Mouse (Mus musculus) neural tube, embryonic 11.5 days (tissue): Measurements from ENCODE around the gene Olfr1377. TPM values are rescaled to one million over a fixed set of nuclear protein-coding genes. Genes with fewer than 3 reads are reported as not detected.
A peak's percentile ranks its signal among the peaks of the same experiment; 100 is the strongest.

Experiments used
- ATAC-seq: fragments of 200-750 bp; cut with Nextera tagmentation; 2 replicates; pipeline ENCODE4 v1.8.0; 2017; ENCODE audit warnings: moderate number of reproducible peaks, mild to moderate bottlenecking, moderate TSS enrichment, moderate library complexity; ENCODE audit not compliant: insufficient read depth, low FRiP score, low TSS enrichment
- DNase-seq: peaks from one replicate; pipeline ENCODE4 v3.0.0-alpha.2; 2015; ENCODE audit warnings: low spot score
- H3K27ac ChIP-seq: fragments of 300-500 bp; sonication (generic); 2 replicates; pipeline ENCODE4 v1.5.1; 2014; ENCODE audit warnings: low read depth, mild to moderate bottlenecking, low read length
- H3K27me3 ChIP-seq: fragments of 300-500 bp; sonication (generic); 2 replicates; pipeline ENCODE4 v1.6.1; 2014; ENCODE audit warnings: mild to moderate bottlenecking, low read length, mixed read lengths; ENCODE audit not compliant: control insufficient read depth, insufficient read depth
- H3K36me3 ChIP-seq: fragments of 300-500 bp; sonication (generic); 2 replicates; pipeline ENCODE4 v1.6.1; 2014; ENCODE audit warnings: mild to moderate bottlenecking, low read length, moderate library complexity, mixed read lengths; ENCODE audit not compliant: control insufficient read depth, insufficient read depth
- H3K4me1 ChIP-seq: fragments of 300-500 bp; sonication (generic); 2 replicates; pipeline ENCODE4 v1.6.1; 2014; ENCODE audit warnings: low read length, mixed read lengths; ENCODE audit not compliant: control insufficient read depth, insufficient read depth
- H3K4me2 ChIP-seq: fragments of 300-500 bp; sonication (generic); 2 replicates; pipeline ENCODE4 v1.6.1; 2014; ENCODE audit warnings: low read depth, mild to moderate bottlenecking, moderate library complexity
- H3K4me3 ChIP-seq: fragments of 300-500 bp; sonication (generic); 2 replicates; pipeline ENCODE4 v1.5.1; 2014; ENCODE audit warnings: low read depth, low read length
- H3K9ac ChIP-seq: fragments of 300-500 bp; sonication (generic); 2 replicates; pipeline ENCODE4 v1.6.1; 2014; ENCODE audit warnings: mild to moderate bottlenecking, low read length
- H3K9me3 ChIP-seq: fragments of 300-500 bp; sonication (generic); 2 replicates; pipeline ENCODE4 v1.6.1; 2016; ENCODE audit warnings: low read length; ENCODE audit not compliant: control insufficient read depth
- WGBS: fragments of 180-500 bp; shearing (Covaris S2); extraction: QIAGEN DNeasy Blood & Tissue Kit; methylation state at CpG from one replicate; pipeline ENCODE4 v1.1.7; 2014; 5-methylcytosine and 5-hydroxymethylcytosine counted together
- polyA plus RNA-seq: library from polyadenylated mRNA; unstranded; fragments of >200 nt; fragmentation: Nextera tagmentation; extraction: Ambion mirVana; gene quantifications from 2 replicates; pipeline ENCODE4 v1.2.1, GENCODE M21; 2014

The Olfr1377 gene
- polyA plus RNA-seq: not detected in 2 replicates

DNA sequence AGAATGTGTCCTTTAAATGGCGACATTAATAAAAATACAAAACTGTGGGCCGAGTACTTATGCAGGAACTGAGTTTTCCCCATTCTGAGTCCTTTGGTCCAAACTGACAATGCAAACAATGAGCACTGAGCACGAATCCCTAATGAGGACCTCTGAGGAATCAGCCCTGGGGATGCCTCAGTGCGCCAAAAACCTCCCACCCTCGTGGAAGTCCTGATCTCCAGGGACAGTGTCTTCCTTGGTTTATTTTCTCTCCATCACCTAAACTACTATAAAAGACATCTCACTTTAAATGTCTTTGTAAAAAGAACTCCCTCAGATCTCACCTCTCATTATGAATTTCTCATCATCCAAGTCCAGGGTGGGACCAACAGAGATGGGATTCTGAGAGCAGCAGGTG lies at the start of gene Olfr1377:
TSS of gene Olfr1377 (plus strand) at position 301 of the 400 bp plus-strand sequence.
- H3K4me2 ChIP-seq: no peak within 1 kb of the TSS
- H3K27me3 ChIP-seq: no peaks in the 10 kb centered on the region
- H3K4me1 ChIP-seq: no peaks in the 10 kb centered on the region
- no peak within 1 kb of the TSS for H3K27ac ChIP-seq
- no peak within 1 kb of the TSS for H3K4me3 ChIP-seq
- ATAC-seq (no peak), DNase-seq (no peak)
- 76% methylated on average over 5 of the region's 5 CpGs for WGBS
- no peaks in the 10 kb centered on the region for H3K36me3 ChIP-seq
- H3K9ac ChIP-seq: no peak within 1 kb of the TSS
- no peaks in the 10 kb centered on the region for H3K9me3 ChIP-seq

DNA sequence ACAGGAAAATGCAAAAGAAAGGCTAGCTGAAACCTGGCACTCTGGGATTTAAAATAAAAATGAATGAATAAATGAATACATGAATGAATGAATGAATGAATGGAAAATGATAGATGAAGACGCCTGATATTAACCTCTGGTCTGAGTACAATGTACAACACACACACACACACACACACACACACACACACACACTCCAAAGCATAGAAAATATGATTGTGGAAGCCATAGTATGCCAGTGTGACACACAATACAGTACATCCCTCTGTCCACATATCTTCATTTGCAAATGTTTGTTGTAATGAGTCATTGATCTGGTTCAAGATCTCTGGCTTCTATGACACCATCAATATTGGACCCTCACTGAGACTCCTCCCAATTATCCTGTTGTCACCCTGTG lies 49.7 kb upstream of the Olfr1377 start:
- H3K9ac ChIP-seq: no peak overlapping the region
- H3K4me1 ChIP-seq: peaks cover 2% of the 10 kb centered on the region; the same call in 1 of the 2 replicates
- H3K4me3 ChIP-seq: no peak overlapping the region
- no peaks in the 10 kb centered on the region for H3K9me3 ChIP-seq
- no peaks in the 10 kb centered on the region for H3K36me3 ChIP-seq
- 90% methylated on average over 1 of the region's 1 CpGs for WGBS
- peak overlapping the region; percentile 91; the same call in 1 of the 2 replicates for H3K4me2 ChIP-seq
- ATAC-seq (peak; percentile 64), DNase-seq (no peak)
- no peaks in the 10 kb centered on the region for H3K27me3 ChIP-seq
- no peak overlapping the region for H3K27ac ChIP-seq

DNA sequence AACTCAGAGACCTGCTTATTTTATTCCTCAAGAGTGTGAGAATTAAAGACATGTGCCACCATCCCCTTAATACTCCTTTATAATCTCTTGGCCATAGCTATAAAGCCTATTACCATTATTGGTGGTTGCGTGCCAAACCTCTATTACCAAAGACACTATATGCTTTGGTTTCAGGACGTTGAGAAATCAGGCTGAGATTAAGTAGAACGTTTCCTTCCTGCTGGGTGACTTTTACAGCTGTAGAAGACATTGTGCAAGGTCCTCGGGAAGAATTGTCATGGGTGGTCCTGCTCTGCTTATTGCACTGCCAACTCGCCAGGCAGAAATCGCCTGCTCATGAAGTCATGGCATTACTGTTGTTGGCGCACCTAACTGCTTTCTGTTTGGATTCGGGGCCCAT lies 43.3 kb upstream of the Olfr1377 start:
- H3K36me3 ChIP-seq: no peaks in the 10 kb centered on the region
- H3K9me3 ChIP-seq: no peaks in the 10 kb centered on the region
- H3K4me2 ChIP-seq: no peak overlapping the region
- H3K9ac ChIP-seq: no peak overlapping the region
- DNase-seq (no peak), ATAC-seq (no peak)
- no peak overlapping the region for H3K27ac ChIP-seq
- no peak overlapping the region for H3K4me3 ChIP-seq
- no peaks in the 10 kb centered on the region for H3K4me1 ChIP-seq
- H3K27me3 ChIP-seq: no peaks in the 10 kb centered on the region
- WGBS: 84% methylated on average over 8 of the region's 8 CpGs

DNA sequence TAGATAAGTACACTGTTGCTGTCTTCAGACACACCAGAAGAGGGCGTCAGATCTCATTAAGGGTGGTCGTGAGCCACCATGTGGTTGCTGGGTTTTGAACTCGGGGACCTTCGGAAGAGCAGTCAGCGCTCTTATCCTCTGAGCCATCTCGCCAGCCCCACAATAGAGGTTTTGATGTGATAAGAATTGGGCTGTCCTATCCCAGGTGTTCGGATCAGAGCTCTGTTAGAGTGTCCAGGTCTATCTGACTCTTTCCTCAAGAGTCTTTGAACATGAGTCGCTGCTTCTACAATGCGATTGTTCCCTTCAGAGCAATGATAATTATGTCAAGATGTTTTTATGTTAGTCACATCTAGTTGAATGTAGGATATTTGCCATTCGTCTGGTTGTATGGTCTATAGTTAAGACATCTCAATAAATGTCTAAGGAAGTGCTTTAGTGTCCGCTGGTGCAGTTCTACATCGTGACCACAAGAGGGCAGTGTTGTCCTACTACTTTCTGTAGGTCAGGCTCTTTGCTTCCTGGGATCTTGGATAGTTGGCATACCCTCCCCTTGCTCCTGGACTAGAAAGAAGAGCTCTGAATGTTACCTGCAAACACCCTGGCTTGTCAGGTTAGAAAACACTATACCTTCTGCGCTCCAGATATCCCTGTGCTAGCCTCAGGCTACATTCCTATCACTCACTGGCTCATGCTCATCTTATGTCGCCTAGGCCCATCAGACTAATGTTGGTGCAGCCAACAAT lies 42.0 kb upstream of the Olfr1377 start:
- Histone ChIP-seq H3K4me3 (no peak overlapping the region), H3K27ac (no peak overlapping the region), H3K27me3 (no peaks in the 10 kb centered on the region), H3K4me1 (no peaks in the 10 kb centered on the region), H3K9ac (no peak overlapping the region), H3K9me3 (no peaks in the 10 kb centered on the region), H3K36me3 (no peaks in the 10 kb centered on the region), H3K4me2 (no peak overlapping the region)
- 38% methylated on average over 14 of the region's 14 CpGs for WGBS
- ATAC-seq: no peak
- DNase-seq: peak; percentile 45

DNA sequence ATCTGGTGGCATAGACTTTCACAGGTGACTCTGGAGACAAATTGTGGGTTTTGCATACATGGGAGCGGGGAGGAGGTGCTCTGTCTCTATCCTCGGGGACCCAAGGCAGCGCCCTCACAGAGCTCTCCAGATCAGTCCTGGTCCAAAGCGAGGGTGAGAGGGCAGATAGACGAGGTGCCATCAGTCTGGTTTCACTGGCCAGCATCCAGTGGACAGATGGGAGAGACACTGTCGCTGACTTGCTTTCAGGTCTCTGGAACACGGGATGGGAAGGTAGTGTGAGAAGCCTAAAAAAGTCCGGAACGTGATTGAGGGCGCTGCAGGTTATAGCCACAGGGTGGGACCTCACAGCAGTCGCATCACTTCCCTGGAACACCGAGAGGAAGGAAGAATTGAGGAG lies 39.4 kb upstream of the Olfr1377 start:
- no peak overlapping the region for H3K4me3 ChIP-seq
- no peak overlapping the region for H3K4me2 ChIP-seq
- no peaks in the 10 kb centered on the region for H3K4me1 ChIP-seq
- H3K27me3 ChIP-seq: no peaks in the 10 kb centered on the region
- ATAC-seq: no peak
- H3K27ac ChIP-seq: no peak overlapping the region
- 69% methylated on average over 12 of the region's 12 CpGs for WGBS
- no peak overlapping the region for H3K9ac ChIP-seq
- no peaks in the 10 kb centered on the region for H3K9me3 ChIP-seq
- no peaks in the 10 kb centered on the region for H3K36me3 ChIP-seq
- no peak for DNase-seq

DNA sequence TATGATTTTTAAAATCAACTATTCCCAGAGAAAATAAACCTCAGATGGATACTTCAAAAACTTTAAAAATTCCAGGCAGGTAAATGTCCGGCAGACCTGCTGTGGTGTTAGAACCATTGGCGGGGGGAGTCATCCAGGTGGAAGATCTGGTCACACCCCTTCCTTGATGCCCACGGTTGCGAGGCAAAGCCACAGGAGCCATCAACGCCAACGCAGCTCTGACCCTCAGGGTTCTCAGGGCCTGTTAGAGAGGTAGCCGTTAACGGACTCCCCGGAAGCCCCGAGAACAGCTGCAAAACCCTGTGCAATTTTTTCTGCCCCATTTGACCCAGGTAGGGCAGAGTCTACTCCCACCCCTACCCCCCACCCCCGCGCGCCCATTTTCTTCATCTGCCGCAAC lies 38.3 kb upstream of the Olfr1377 start, which contains the start of gene 4933414I15Rik:
TSS of gene 4933414I15Rik (minus strand) at position 260 of the 400 bp plus-strand sequence.
- H3K36me3 ChIP-seq: no peaks in the 10 kb centered on the region
- WGBS: 83% methylated on average over 14 of the region's 14 CpGs
- H3K27ac ChIP-seq: no peak within 1 kb of the TSS
- no peaks in the 10 kb centered on the region for H3K9me3 ChIP-seq
- H3K4me1 ChIP-seq: no peaks in the 10 kb centered on the region
- H3K27me3 ChIP-seq: no peaks in the 10 kb centered on the region
- ATAC-seq (no peak), DNase-seq (no peak)
- H3K4me3 ChIP-seq: no peak within 1 kb of the TSS
- no peak within 1 kb of the TSS for H3K4me2 ChIP-seq
- no peak within 1 kb of the TSS for H3K9ac ChIP-seq

DNA sequence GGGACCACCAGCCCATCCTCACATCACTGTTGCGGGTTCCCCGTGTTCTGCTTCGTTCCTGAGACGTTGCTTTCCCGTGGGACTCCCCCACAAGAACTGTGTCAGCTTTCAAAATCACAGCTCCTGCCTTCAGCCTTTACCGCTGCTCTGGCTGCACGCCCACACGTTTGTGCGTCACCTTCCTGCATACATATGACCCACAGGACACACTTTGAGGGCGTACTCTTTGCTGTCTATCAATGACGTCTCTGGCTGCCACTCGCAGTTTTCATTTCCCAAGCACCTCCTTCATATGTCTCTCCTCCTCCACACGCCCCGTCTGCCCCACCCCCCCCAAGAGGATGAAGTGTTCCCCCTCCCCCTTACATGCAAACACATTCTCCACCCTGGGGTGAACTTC lies 29.5 kb upstream of the Olfr1377 start:
- 82% methylated on average over 14 of the region's 14 CpGs for WGBS
- H3K9me3 ChIP-seq: no peaks in the 10 kb centered on the region
- H3K4me1 ChIP-seq: no peaks in the 10 kb centered on the region
- no peak overlapping the region for H3K27ac ChIP-seq
- H3K4me2 ChIP-seq: no peak overlapping the region
- H3K4me3 ChIP-seq: no peak overlapping the region
- DNase-seq (no peak), ATAC-seq (no peak)
- no peak overlapping the region for H3K9ac ChIP-seq
- H3K27me3 ChIP-seq: no peaks in the 10 kb centered on the region
- H3K36me3 ChIP-seq: no peaks in the 10 kb centered on the region

DNA sequence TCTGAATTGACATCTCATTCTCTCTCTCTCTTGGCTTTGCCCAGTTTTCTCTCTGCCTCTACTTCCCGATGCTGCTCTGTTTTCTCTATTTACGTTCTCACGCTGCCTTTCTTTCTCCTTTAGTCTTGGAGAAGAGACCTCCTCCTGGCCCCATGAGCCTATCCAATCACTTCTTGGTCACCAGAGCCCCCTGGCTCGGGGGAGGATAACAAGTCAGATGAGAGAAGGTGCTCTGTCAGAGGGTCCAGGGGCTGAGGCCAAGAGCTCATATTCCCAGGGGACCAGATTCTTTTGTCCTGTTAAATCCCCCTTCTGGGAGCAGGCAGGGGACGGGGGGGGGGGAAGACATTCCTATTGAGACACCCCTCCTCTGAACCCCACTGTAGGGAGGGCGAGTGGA lies 28.1 kb upstream of the Olfr1377 start, which contains the start of gene Prop1:
TSS of gene Prop1 (minus strand) at position 101 of the 400 bp plus-strand sequence.
- H3K36me3 ChIP-seq: no peaks in the 10 kb centered on the region
- H3K27me3 ChIP-seq: no peaks in the 10 kb centered on the region
- no peak within 1 kb of the TSS for H3K27ac ChIP-seq
- H3K4me1 ChIP-seq: no peaks in the 10 kb centered on the region
- DNase-seq (no peak), ATAC-seq (no peak)
- H3K9me3 ChIP-seq: no peaks in the 10 kb centered on the region
- no peak within 1 kb of the TSS for H3K9ac ChIP-seq
- 72% methylated on average over 5 of the region's 6 CpGs for WGBS
- no peak within 1 kb of the TSS for H3K4me3 ChIP-seq
- no peak within 1 kb of the TSS for H3K4me2 ChIP-seq

DNA sequence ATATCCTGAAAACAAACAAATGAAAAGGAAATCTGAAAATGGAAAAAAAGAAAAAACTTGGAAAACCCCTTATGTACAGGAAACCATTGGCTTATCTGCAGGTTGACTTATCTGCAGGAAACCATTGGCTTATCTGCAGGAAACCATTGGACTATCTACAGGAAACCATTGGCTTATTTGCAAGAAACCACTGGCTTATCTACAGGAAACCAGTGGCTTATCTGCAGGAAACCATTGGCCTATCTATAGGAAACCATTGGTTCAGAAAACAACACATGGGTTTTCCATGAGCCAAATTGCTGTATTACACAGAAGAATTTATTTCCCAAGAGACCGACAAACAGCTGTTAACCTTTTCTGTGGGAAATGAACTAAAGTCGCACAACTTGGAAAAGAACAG lies 16.9 kb upstream of the Olfr1377 start:
- Histone ChIP-seq H3K4me1 (no peaks in the 10 kb centered on the region), H3K9me3 (no peaks in the 10 kb centered on the region), H3K4me2 (no peak overlapping the region), H3K4me3 (no peak overlapping the region), H3K36me3 (no peaks in the 10 kb centered on the region), H3K9ac (no peak overlapping the region), H3K27ac (no peak overlapping the region), H3K27me3 (no peaks in the 10 kb centered on the region)
- DNase-seq: no peak
- WGBS: 83% methylated on average over 2 of the region's 2 CpGs
- no peak for ATAC-seq
